Comparison of ENCODE assay signal across 8 mouse cellular contexts in the genomic region with DNA sequence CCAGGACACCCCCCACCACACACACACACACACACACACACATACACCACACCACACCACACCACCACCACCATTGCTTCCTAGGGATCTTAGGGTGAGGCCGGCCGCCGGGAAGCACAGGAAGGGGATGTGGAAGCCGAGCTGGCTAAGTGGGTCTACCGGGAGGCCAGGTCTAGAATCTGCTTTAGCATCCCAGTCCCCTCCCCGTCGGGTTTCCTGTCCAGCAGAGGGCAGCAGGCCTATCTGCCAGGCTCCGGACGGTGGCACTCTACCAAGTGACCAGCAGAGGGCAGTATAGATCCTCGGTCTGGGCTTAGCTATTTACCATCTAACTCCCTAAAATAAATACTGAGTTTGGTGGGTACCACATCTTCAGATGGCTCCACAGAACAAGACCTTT.
DNase-seq lines count a peak whose midpoint lies in the region; ATAC-seq lines count a peak whose summit lies in the region.

No protein-coding gene starts in this region.

- ATAC-seq in intestine, embryonic 16.5 days = peak; percentile 67
- peak; percentile 66 for ATAC-seq in midbrain, embryonic 11.5 days (ENCODE audit: low FRiP score)

- peaks cover 21% of the 10 kb centered on the region for H3K4me1 ChIP-seq in intestine, embryonic 16.5 days (ENCODE audit: control insufficient read depth, insufficient read depth, low read length)
- peaks cover 4% of the 10 kb centered on the region; the same call in 1 of the 2 replicates for H3K4me1 ChIP-seq in midbrain, embryonic 11.5 days (ENCODE audit: control insufficient read depth, insufficient read depth, low read length)

- no peaks in the 10 kb centered on the region for H3K9me3 ChIP-seq in intestine, embryonic 16.5 days (ENCODE audit: control insufficient read depth, low read length)
- no peaks in the 10 kb centered on the region for H3K9me3 ChIP-seq in midbrain, embryonic 11.5 days (ENCODE audit: control insufficient read depth, low read length)

- H3K36me3 ChIP-seq in intestine, embryonic 16.5 days (ENCODE audit: control insufficient read depth, insufficient read depth, low read length) = no peaks in the 10 kb centered on the region
- H3K36me3 ChIP-seq in midbrain, embryonic 11.5 days (ENCODE audit: control insufficient read depth, insufficient read depth, low read length) = no peaks in the 10 kb centered on the region

- no peak overlapping the region for H3K9ac ChIP-seq in intestine, embryonic 16.5 days (ENCODE audit: low read depth, low read length)
- H3K9ac ChIP-seq in midbrain, embryonic 11.5 days (ENCODE audit: low read length) = no peak overlapping the region

- peak overlapping the region; percentile 71 for H3K4me3 ChIP-seq in intestine, embryonic 16.5 days (ENCODE audit: low read length)
- H3K4me3 ChIP-seq in midbrain, embryonic 11.5 days (ENCODE audit: low read depth, low read length) = peak overlapping the region; percentile 65

- peak; percentile 86 for DNase-seq in adrenal gland, adult 2 months
- DNase-seq in embryo, embryonic 11 days = peak; percentile 92
- peak; percentile 77 for DNase-seq in gastrocnemius, postnatal 36 days
- peak; percentile 92 to 97 for DNase-seq in left cerebral cortex, postnatal 25 days (ENCODE audit: low spot score in 2 of 2)
- peak; percentile 98 for DNase-seq in midbrain, embryonic 11.5 days (ENCODE audit: low spot score, missing footprints)
- peak; percentile 90 for DNase-seq in right cerebral cortex, postnatal 4 days
- DNase-seq in yolk sac, embryonic 10.5 days (ENCODE audit: low spot score) = peak; percentile 74

- H3K27ac ChIP-seq in intestine, embryonic 16.5 days (ENCODE audit: low read length) = no peak overlapping the region
- H3K27ac ChIP-seq in midbrain, embryonic 11.5 days (ENCODE audit: low read depth, low read length) = no peak overlapping the region

- H3K4me2 ChIP-seq in intestine, embryonic 16.5 days (ENCODE audit: low read depth, low read length) = peak overlapping the region; percentile 99
- H3K4me2 ChIP-seq in midbrain, embryonic 11.5 days = peak overlapping the region; percentile 93

- WGBS in intestine, embryonic 16.5 days = under 1% methylated on average over 10 of the region's 10 CpGs
- 0% methylated on average over 10 of the region's 10 CpGs for WGBS in midbrain, embryonic 11.5 days

- peaks cover 49% of the 10 kb centered on the region for H3K27me3 ChIP-seq in intestine, embryonic 16.5 days (replicated peaks; ENCODE audit: control insufficient read depth, insufficient read depth, low read length)
- peaks cover 30% of the 10 kb centered on the region for H3K27me3 ChIP-seq in midbrain, embryonic 11.5 days (ENCODE audit: control insufficient read depth, insufficient read depth, low read length)

- intact Hi-C loops in gastrocnemius, postnatal 36 days (cut with DNase I) = loop anchor here (2.0 to 5.0 kb wide), 3 partner anchors 76 to 161 kb away; a partner anchor contains a TSS
- intact Hi-C loops in left cerebral cortex, postnatal 25 days (cut with DNase I) = loop anchor here (1.0 kb wide), 1 partner anchor 162 kb away; no protein-coding TSS in a partner anchor
